Mouse (Mus musculus) frontal cortex, postnatal 14 days (tissue): ENCODE data around the gene 1700066M21Rik.

ENCODE experiments used
- DNase-seq, 2 experiments: peaks; one replicate each; pipeline ENCODE4 v3.0.0; 2022; ENCODE audit warnings: low spot score in 2 of 2

1700066M21Rik gene

GRCm38 (mm10) chr1:57377376-57378341, at the start of gene 1700066M21Rik:
TSS of gene 1700066M21Rik (plus strand) at chr1:57377620.
- DNase-seq, result peak; percentile 84 to 93

DNA sequence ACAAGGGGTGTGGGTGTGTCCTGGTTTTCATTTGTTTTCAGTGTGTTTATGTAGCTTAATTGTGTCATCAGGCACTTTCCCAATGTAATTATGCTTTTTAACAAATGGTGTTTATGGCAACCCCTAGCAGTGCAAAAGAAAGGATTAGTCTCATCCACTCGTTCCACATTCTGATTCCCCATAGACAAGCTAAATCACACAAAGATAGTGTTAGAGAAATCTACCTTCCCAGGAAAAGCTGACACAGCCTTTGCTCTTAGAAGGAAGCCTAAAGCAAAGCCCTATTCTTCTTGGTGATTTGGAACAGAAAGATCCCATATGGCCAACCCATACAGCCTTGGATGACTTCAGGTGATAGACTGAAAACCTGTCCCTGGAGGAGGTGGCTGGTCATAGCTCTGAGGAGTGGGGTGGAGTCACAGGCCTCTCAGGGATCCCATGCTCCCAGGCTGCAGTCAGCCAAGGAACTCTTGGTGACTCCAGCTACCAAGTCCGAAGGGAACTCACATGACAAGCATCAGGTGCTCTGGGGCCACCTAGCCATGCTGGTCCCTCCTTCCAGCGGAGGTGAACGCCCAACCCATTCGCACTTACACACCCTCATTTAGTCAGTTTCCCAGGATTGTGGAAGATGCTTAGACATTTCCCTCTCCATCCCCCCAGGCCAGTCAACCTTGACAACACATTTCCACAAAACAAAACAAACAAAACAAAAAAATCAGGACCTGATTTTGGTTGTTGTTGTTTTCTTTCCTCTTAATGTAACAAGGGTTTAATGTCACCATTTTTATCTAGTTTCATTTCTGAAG, 47.9 kb upstream of the 1700066M21Rik start:
- no peak for DNase-seq

GRCm38 (mm10) chr1:57330228-57330627, 47.2 kb upstream of the 1700066M21Rik start:
- no peak for DNase-seq

- no peak for DNase-seq
Observed at GRCm38 (mm10) chr1:57332040-57332439, 45.4 kb upstream of the 1700066M21Rik start.

DNA sequence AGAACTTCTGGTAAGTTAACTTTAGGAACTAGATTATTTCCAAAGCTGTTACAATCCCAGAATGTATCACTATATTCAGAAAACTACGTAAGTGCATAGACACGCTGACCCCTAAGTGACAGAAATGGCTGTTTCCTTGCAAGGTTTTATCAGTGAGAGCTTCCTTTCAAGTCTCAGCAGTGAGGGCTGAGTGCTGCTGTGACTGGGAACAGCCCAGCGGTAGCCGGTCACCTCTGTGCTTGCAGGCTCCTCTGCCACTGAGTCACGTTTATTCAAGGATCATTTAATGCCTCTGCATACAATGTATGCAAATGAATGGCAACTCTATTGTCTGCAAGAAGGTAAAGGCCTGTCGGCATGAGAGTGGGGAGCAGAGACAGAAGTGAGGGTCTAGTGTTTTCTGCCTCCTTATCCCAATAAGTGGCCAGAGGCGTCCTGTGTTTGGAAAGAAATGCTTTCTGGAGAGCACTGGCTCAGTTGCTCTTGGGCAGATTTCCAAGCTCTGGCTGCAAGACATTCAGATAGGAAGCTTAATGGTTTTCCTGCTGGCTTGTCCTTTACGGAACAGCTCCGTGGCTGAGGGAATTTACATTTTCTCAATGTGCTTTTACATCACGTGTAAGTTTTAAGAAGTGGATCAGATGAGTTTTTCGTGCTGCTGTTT, 43.7 kb upstream of the 1700066M21Rik start:
- DNase-seq, result no peak

DNA sequence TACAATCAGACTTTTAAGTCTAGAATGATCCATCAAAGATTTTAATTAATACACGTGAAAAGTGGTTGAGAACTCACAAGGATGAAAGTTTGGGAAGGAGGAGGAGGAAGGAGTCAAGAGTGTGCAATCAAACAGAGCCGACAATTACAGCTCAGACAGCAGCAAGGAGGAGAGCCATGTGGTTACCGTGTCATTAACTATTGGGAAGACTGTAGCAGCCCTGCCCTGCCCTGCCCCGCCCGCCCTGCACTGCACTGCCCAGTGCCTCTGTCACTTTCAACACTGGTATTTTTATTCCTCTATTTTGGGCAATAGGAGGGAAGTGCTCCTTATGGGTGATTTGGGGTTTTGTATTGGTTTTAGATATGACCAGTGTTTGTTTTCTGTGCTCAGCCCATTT, 42.2 kb upstream of the 1700066M21Rik start:
- DNase-seq, result no peak

GRCm38 (mm10) chr1:57339156-57339796, 38.1 kb upstream of the 1700066M21Rik start:
- no peak for DNase-seq

DNA sequence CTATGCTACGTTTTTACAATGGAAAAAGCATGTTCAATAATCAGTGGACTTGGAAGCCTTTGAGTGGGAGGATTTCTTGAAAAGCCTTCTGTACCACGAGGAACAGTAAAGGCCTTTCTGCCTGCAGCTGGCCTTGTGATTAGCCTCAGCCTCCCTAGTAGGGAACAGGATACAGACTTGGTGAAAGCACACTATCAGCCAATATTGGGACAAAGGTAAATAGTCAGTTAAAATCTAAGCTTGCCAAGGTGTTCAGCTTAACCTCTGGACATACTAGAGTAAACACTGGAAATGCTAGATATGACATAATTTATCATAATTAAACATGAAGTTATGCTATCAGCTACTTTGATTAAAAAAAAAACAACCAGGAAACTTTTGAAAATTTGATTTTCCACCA, 36.2 kb upstream of the 1700066M21Rik start:
- no peak for DNase-seq

- no peak for DNase-seq
Observed at GRCm38 (mm10) chr1:57347487-57347886, 29.9 kb upstream of the 1700066M21Rik start.

DNA sequence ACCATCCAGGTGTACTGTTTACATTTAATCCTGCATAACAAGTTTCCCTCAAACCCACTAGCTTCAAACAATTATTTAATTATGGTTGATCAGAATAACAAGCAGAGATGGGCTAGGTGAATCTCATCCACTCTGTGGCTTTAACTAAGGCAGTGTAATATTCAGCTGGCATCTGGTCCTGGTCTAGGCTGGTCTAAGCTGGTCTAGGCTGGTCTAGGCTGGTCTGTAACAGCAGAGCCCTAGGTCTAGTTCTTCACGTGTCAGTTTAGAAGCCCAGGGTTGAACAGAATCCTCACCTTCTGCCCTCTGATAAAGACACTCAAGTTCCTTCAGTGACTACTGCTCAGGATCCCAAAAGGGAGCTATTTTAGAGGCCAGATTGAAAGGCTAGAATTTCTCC, 25.5 kb upstream of the 1700066M21Rik start:
- no peak for DNase-seq

GRCm38 (mm10) chr1:57358546-57358945, 18.9 kb upstream of the 1700066M21Rik start:
- no peak for DNase-seq

DNA sequence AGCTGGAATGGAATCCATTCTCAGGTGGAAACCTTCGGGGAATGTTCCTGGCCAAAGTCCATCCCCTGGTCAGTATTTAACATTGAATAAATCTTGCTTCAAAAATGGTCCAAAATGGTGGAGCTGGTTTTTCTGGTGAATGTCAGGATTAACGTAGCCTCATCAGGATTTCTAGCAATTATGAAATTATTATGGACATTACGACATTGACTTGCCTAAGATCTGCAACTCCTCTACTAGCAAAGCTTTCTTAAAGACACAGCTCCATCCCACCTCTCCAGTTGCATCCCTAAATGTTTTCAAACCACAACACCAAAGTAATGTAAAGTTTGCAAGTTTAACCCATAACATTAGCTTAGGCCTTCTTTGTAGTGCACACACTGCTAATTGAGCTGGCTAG, 10.0 kb upstream of the 1700066M21Rik start:
- DNase-seq, result no peak

GRCm38 (mm10) chr1:57369111-57369510, 8.3 kb upstream of the 1700066M21Rik start:
- DNase-seq, result no peak

DNA sequence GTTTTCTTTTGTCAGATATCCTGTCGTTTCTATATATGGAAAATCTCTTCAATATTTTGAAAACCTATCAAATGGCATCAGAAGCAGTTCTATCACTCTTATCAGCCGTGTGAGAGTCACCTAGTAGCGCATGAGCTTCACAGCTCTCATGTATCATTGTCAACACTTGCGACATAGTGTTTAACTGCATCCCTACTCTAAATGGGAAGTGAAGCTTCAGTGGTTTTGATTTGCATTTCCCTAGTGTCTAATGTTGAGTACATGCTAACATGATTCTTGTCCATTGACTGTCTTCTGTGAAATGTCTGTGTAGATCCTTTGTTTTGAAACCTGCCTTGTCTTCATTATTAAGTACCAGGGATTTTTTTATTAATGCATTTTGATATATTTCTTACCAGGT, 7.0 kb upstream of the 1700066M21Rik start:
- DNase-seq, result no peak

- no peak for DNase-seq
Observed at GRCm38 (mm10) chr1:57375276-57375675, 2.1 kb upstream of the 1700066M21Rik start.

- DNase-seq, result no peak
Observed at GRCm38 (mm10) chr1:57376806-57377205, 614 bp upstream of the 1700066M21Rik start.

DNA sequence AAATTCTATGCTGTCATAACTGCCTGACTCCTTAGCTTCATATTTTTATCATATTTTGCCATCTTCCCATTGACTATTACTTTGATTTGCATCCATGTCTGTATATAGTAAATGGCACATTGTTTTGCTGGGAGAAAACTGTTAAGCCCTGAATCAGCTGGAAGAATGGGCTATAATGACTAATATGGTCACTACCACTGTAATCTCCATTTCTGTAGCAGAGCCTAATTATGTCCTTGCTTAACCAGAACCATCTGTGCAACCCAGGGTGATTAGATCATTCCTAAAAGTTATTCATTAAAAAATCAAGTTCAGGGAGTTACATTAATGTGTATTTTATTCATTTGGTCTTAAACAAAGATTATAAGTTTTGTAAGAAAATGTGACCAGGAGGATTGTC, 9.1 kb downstream of the 1700066M21Rik start:
- DNase-seq, result no peak

GRCm38 (mm10) chr1:57387876-57388275, 10.5 kb downstream of the 1700066M21Rik start:
- peak; percentile 47 to 60 for DNase-seq

DNA sequence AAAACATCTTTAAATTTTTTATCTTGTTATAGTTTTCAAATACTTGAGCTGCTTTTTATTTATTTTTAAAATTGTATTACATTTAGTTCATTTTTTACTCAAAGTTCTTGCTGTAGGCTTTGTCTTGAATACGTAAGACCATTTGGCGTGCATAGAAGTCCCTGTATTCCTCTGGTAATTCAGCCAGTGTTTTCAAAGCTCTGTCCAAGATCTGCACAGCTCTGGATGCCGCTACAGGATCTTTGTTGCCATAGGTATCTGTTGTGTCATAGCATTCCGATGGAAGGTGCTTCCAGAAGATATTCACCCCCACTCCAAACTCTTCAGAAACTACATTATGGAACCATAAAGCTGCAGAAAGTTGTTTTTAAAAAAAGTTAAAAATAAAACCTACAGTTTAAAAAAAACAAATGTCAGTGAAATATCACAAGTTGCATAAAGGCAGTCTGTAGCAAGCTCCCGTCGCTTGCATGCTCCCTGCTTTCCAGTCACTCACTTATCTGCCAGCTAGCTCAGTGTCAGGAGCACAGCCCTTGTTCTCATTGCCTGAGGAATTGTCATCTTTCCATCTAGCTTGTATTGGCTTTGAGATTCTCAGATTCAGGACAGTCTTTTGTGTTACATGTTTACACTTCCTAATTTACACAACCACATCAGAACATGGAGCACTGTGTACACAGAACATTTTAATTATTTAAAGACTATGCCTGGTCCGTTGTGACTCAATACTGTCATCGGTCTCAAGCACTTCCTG, 11.2 kb downstream of the 1700066M21Rik start:
- no peak for DNase-seq

DNA sequence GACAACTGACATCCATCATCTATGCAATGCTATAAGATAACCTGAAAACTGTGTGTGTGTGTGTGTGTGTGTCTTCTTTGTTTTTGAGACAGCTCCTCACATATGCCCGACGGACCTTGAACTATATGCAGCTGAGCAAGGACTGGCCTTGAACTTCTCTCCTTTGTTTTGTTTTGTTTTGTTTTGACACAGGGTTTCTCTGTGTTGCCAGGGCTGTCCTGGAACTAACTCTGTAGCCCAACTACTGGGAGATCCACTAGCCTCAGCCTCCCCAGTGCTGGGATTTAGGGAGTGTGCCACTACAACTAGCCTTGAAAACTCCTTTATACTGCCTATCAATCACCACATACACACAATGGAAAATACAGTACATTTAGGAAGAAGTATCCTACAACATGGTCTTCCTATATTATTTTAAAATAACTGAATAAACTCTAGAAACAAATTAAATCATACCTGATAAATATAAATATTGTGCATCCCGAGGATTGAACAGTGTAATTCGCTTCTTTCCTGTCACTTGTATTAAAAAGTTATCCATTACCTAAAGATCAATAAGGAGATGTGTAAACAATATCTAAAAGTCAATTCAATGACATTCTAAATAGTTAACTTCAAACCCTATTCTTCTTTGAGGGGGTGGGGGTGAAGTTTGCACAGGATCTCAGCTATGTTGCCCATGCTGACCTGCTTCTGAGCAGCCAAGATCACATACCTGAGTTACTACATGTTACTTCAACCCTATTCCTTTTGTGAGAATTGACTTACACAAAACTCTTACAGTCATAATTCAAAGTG, 13.8 kb downstream of the 1700066M21Rik start:
- DNase-seq, result no peak
